Mouse (Mus musculus) testis, adult 2 months (tissue): ENCODE data around the gene Pitpnm1.

Experiments used
- CTCF ChIP-seq: fragments of 200-500 bp; IDR thresholded peaks from 2 replicates; pipeline ENCODE4 v1.5.1; 2012; ENCODE audit warnings: low read depth, mild to moderate bottlenecking, inconsistent platforms, low read length, moderate library complexity; ENCODE audit not compliant: control insufficient read depth, insufficient read depth, insufficient replicate concordance
- POLR2A ChIP-seq: fragments of 200-500 bp; IDR thresholded peaks from 2 replicates; pipeline ENCODE4 v1.6.1; 2012; ENCODE audit warnings: low read depth, mild to moderate bottlenecking, inconsistent platforms, low read length, moderate library complexity; ENCODE audit not compliant: control insufficient read depth

DNA sequence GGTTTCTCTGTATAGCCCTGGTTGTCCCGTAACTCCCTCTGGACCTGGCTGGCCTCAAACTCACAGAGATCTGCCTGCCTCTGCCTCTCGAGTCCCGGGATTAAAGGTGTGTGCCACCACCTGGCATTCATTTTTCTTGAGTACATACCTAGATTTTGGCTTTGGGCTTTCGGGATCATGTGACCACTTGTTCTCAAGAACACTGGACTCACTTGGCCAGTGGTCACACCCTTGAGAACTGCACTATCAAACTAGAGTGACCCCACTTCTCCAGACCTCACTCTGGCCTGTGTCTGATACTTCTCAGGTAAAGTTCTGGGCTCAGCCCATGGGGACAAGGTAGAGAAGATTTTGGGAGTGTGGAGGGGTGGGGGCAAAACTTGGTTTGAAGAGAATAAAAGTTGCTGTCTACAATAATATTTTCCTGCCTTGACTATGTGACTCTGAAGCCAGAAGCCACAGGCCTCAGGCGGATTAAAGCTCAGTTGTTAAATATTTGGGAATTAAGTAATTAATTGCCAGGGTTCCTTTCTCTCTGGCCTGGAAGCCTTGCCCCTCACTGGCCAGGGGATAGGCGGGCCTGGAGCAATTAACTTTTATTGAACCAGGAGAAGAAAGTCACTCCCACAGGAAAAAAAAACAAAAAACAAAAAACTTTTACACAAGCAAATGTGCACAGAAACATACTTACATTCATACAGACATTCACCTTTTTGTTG, 26.9 kb upstream of the Pitpnm1 start:
- no peak for TF ChIP-seq CTCF
- no peak for TF ChIP-seq POLR2A
